Mouse (Mus musculus) B cell, adult 2 months (primary cell): Measurements from ENCODE around the gene Aktip.

Experiments used
- DNase-seq, 2 experiments: peaks; one replicate each; pipeline ENCODE4 v3.0.0; 2022

Aktip gene

GRCm38 (mm10) chr8:91188152-91188551 lies 11.6 kb downstream of the Aktip start:
- no peak for DNase-seq

- no peak for DNase-seq
Observed at GRCm38 (mm10) chr8:91186372-91186771, 13.4 kb downstream of the Aktip start.

GRCm38 (mm10) chr8:91177708-91178107 lies 22.1 kb downstream of the Aktip start:
- no peak for DNase-seq

- DNase-seq = no peak
Observed at GRCm38 (mm10) chr8:91176176-91176575, 23.6 kb downstream of the Aktip start.

GRCm38 (mm10) chr8:91171605-91172004 lies 28.2 kb downstream of the Aktip start:
- no peak for DNase-seq

GRCm38 (mm10) chr8:91170914-91171313 lies 28.9 kb downstream of the Aktip start:
- no peak for DNase-seq

- no peak for DNase-seq
Observed at GRCm38 (mm10) chr8:91170152-91170551, 29.6 kb downstream of the Aktip start.

GRCm38 (mm10) chr8:91159959-91160800 lies 39.6 kb downstream of the Aktip start:
- DNase-seq = no peak

GRCm38 (mm10) chr8:91158617-91159016 lies 41.2 kb downstream of the Aktip start:
- no peak for DNase-seq

- peak; percentile 29 to 36 for DNase-seq
Observed at GRCm38 (mm10) chr8:91154564-91154963, 45.2 kb downstream of the Aktip start.

- DNase-seq = no peak
Observed at GRCm38 (mm10) chr8:91153831-91154230, 45.9 kb downstream of the Aktip start.

GRCm38 (mm10) chr8:91151531-91151930 lies 48.2 kb downstream of the Aktip start:
- no peak for DNase-seq

- no peak for DNase-seq
Observed at GRCm38 (mm10) chr8:91149298-91149697, 50.5 kb downstream of the Aktip start.

- DNase-seq = no peak
Observed at GRCm38 (mm10) chr8:91148643-91149178, 51.1 kb downstream of the Aktip start.

GRCm38 (mm10) chr8:91147715-91148114 lies 52.1 kb downstream of the Aktip start:
- DNase-seq = peak; percentile 61 to 64

GRCm38 (mm10) chr8:91140828-91141227 lies 58.9 kb downstream of the Aktip start:
- DNase-seq = no peak

GRCm38 (mm10) chr8:91135308-91136181 lies 64.2 kb downstream of the Aktip start:
- no peak for DNase-seq

GRCm38 (mm10) chr8:91134659-91135058 lies 65.1 kb downstream of the Aktip start:
- DNase-seq = no peak

GRCm38 (mm10) chr8:91134070-91134475 lies 65.7 kb downstream of the Aktip start:
- DNase-seq = peak; percentile 97 to 99

- DNase-seq = no peak
Observed at GRCm38 (mm10) chr8:91133441-91134069, 66.2 kb downstream of the Aktip start.

- no peak for DNase-seq
Observed at GRCm38 (mm10) chr8:91132731-91133130, 67.0 kb downstream of the Aktip start.

- no peak for DNase-seq
Observed at GRCm38 (mm10) chr8:91126786-91127185, 73.0 kb downstream of the Aktip start.

GRCm38 (mm10) chr8:91124315-91124714 lies 75.5 kb downstream of the Aktip start:
- no peak for DNase-seq
